Mouse (Mus musculus) kidney, adult 11 months (tissue): ENCODE results near the gene Fam214a.
A peak's percentile ranks its signal among the peaks of the same experiment; 100 is the strongest.

ENCODE experiments used
- DNase-seq: peaks from one replicate; pipeline ENCODE4 v3.0.0; 2022

Gene Fam214a

DNA sequence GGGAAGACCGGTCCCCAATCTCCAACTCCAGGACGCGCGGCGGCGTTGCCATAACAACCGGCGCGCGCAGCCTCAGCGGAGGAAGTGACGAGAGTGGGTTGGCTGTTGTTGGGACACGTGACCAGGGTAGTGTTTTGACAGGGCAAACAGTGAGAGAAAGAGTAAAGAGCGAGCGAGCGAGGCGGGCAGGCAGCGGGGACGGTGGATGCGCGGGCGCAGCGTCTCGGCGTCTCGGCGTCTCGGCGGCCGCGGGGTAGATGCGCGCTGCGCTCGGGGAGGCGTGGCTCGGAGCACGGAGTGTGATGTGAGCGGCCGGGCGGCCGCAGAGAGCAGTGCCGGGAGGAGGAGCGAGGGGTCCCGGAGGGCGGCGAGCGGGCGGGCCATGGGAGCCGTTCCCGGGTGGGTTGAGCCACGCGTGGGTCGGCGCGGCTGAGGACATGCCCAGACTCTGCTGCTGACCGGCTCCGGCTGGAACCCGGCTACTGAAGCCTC lies at the start of gene Fam214a:
TSS of gene Fam214a (plus strand) at position 129 of the 492 bp plus-strand sequence.
- peak; percentile 95 for DNase-seq

DNA sequence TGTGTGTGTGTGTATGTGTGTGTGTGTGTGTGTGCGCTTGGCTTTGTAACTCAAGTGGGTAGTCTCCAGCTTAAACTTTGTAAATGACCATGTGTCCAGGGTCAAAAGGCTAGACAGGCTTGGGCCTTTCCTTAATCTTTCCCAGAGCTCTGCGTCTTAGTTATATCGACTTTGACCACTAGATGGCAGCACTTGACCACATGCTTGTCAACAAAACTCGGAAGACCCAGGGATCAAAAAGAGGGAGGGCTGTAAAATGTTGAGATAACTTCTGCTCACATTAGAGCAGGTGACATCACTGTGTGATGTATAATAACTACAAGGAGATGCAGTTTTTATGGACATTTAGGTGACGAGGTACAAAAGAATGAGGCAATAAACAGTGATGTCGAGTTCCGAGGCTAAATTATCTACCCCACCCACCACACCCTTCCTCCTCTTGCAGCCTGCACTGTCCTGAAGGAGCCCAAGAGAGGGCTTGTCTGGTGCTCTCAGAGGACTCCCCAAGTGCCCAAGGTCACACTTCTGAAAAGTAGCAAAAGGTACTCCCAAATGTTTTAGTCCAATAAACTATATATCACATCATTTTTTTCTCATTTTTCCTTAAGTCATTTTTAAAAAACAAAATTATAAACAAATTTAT lies 47.7 kb upstream of the Fam214a start:
- DNase-seq = peak; percentile 57

DNA sequence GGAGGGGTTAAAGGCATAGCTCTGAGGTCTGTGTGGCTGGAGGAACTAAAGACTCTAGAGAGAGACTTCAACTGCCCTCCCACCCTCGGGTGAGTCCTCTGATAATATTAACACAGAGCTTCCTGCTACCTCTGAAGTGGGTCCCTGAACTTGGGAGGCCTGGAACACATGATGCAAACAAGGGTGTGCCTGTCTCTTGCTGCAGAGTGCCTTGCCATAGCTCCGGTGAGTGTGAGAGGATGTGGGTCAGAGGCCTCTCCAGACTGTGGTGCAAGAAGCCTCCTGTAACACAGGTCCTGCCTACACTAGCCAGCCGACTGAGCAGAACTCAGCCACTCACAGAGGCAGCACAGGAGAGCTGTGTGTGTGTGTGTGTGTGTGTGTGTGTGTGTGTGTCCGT lies 45.7 kb upstream of the Fam214a start:
- DNase-seq = no peak

DNA sequence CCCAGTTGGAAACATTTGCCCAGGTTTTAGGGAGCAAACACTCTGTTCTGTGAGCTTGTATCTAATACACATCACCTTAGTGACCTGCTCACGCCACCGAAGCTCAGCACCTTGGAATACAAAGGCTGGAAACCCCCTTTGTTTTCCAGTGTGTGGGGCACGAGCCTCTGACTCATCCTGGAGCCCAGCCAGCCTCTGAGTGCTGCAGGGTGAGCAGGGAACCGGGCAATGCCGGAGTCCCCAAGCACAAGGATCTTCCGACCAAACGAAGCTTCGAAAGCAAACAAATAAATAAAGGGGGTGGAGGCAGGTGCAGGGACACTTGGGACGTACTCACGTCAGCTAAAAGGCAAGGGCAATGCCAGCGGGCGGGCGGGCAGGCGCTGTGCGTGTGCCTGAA lies 43.4 kb upstream of the Fam214a start:
- no peak for DNase-seq

DNA sequence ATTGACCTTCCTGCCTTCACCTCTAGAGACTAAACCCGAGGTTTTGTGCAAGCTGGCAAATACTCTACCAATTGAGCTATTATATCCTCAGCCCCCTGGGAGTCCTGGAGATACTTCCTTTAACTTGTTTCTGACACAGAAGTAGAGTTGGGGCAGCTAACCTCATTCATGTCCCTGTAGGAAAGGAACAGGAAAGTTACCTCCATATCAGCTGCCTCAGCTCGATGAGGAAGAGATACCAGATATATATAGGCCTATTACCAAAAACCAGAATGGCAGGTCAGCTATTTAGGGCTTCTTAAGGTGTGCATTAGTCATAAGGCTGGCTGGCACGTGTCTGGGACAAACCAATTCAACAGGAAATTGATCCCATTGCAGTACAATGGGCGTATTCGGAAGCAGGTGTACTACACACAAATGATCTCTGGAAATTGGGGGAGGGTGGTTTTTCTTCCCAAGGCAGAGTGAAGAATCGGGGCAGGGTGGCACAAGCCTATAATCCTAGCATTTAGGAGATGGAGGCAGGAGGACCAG lies 42.4 kb upstream of the Fam214a start:
- no peak for DNase-seq

DNA sequence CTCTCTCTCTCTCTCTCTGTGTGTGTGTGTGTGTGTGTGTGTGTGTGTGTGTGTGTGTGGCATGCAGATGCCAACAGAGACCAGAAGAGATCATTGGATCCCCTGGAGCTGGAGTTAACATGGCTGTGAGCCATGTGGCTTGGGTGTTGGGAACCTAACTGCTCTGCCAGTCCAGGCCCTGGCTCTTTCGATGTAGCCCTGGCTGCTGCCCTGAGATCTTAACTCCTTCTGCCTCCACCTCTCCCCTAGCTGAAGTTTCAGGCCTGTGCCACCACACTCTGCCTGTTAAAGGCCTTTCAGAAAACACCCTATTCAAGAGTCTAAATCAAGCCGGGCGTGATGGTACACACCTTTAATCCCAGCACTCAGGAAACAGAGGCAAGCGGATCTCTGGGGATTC lies 41.3 kb upstream of the Fam214a start:
- DNase-seq = no peak

DNA sequence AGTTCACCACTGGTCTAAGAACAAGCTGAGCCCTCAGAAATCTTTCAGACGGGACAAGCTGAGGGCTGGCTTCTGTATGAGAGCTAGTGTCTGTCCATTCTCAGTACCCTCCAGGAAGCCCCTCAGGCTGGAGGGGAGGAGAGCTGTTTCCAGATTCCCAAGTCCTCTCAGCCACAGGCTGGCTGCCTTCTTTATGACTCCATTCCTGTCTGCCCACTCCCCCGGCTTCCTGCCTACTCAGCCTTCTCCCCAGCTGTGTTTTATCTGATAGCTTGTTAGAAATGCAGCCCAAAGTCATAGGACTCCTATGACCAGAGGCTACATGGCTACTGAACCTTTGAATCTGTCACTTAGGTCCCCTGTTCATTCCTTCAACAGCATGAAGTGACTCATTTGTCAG lies 40.8 kb upstream of the Fam214a start:
- DNase-seq = no peak

DNA sequence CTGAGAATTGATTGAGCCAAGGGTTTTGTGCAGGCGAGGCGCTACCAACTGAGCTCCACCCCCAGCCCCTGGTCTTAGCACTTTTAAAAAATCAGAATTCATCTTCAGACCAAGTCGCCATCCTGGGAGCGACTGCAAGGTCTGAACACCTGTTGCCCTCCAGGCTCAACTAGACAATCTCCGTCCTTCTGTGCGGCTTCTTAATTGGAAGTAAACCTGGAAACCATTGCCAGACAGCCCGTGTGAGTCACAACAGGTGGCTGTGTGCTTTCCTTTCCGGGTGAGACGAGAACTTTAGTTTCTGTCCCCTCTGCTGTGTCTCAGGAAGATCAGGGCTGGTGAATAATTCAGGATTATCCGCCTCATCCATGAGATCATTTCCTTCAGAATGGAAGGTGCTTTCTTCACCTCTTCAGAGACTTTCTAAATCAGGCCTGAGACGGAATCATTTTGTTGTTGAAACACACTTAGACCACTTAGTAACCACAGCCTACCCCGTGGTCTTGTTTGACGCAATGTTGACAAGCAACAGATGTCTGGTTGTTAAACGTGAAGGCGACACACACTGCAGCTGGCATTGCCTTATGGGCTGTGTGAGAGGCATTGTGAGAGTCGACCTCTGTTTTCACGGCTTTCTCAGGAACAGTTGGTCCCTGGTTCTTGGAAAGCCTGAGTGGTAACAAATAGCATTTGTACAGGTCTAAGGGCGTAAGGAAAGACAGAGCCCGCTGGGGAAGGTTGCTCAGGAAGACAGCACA lies 39.9 kb upstream of the Fam214a start:
- DNase-seq = no peak

DNA sequence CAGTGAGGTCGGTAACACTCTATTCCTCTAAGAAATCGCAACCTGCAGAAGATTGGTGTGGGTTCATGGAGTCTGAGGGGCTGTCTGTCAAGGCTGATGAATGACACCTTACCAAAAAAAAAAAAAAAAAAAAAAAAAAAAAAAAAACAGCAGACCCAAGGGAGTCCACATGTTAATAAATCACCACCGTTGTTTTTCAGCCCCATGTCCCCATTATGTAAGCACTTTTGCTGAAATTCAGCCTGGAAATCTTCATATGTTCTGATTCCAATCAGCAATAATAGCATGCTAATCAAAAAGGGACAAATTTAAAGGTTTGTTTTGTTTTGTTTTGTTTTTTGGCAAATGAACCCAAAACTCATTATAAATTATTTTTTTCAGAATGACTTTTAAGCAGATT lies 37.1 kb upstream of the Fam214a start:
- DNase-seq = no peak

DNA sequence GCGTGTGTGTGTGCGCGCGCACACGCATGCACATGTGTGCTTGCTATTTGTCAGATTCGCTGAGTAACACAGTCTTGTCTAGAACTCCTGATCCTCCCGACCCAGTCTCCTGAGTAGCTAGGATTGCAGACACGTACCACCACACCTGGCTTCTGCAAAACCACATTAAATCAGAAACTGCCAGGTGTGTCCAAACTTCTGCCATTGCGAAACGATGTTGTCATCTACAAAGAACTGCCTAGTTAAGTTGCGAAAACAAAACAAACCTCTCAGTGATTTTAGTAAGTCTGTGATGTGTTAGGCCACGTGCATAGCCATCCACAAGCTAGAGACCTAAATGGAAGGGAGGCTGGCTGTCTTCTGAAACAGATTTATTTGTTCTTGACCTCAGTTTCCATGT lies 32.2 kb upstream of the Fam214a start:
- no peak for DNase-seq

DNA sequence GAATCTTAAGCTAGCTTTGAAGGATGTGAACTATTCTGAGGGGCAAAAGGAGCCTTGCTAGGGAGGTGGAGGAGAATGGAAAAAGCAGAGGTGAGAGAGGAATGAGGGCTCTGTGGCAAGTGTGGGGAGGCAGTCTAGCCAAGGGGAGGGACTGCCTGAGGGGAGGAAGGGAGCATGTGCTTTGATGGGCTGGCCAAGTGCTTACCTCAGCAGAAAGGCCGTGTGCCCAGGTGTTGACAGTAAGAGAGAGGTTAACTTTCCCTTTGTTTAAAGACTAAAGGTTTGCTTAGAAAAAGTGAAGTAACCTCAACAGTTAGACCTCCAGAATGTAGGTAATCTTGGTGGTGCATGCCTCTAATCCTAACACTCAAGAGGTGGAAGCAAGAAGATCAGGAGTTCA lies 31.3 kb upstream of the Fam214a start:
- peak; percentile 54 for DNase-seq

DNA sequence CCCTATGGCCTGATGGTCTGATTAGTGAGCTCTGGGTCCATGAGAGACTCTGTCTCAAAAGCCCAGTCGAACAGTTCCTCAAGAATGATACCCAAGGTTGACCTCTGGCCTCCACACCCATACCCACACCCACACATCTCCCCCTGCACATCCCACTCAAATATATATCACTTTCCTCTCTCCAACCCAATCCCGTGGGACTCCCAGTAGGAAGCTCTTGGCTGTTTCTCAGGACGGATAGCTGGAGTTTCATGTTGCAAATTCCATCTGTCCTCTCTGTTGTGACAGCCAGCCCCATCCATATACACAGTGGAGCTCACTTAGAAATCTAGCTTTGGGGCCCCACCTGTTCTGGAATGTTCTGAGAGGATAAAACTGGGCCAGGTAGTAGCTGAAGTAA lies 29.8 kb upstream of the Fam214a start:
- no peak for DNase-seq

DNA sequence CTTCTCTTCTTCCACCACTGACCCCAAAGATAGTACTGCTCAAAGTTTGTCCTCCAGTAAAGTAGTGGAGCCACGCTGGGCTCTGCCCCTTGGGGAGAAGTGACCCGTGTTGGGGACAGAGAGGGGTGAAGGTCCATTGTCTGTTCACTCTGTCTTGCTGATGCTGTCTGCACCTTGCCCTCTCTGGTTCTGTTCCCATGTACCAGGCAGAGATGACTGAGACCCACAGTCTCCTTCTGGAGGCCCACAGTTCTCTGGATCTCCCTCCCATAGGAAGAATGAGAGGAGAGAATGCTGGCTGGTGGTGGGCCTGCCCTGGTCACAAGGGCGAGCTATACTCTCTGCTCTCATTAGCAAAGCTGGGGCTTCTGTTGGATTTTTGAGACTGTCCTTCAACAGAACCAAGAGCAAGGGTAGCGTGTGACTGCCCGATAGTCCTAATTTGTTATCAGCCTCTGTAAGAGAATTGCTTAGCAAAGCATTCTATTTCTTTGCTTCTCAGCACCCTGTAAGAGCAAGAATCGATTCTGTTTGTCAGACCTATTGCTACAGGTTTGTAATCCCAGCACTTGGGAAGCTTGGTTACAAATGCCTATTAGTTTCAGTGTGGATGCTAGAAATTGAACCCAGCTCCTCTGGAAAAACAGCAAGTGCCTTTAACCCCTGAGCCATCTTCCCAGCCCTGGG lies 29.2 kb upstream of the Fam214a start:
- peak; percentile 75 for DNase-seq

DNA sequence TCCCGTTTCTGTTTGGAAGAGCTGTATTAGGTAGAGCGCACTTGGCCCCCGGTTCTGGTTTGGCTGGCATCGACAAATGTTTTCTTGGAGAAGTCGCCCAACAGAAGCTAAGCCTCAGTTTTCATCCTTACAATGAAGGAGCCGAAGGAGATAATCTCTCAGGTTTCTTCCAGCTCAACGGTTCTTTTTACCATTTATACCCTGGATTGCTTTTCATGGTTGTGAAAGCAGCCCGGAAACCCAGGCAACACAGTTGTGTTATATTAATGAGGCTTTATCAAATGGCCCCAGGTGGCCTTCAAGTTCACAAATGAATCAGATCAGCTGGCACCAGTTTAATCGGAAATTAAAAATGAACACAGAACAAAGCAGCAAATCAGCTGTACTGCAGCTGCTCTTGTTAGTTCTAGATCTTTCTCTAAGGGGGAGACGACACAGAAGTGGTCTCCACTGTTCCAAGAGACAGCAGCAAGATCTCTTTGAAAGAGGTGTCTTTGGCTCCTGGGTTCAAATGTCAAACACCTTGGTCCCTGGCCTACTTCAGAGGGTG lies 27.4 kb upstream of the Fam214a start:
- DNase-seq = no peak

DNA sequence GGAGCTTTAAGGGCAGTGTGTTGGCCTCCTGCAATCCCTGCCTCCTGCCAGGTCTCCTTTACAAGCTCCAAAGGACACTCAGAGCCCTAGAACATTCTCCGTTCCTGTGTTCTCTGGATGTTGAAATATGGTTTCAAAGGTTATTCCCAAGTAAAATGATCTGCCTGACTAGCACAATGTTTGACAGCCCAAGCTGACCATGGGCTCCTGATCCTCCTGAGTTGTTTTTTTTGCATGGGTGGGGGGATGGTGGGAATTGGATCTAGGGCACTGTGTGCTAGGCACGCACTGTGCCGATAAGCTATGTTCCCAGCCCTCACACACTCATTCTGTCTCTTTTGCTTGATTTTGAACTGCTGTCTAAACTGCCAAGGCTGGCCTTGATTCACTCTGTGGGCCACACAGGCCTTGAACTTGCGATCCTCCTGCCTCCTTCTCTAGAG lies 22.7 kb upstream of the Fam214a start:
- DNase-seq = peak; percentile 62

DNA sequence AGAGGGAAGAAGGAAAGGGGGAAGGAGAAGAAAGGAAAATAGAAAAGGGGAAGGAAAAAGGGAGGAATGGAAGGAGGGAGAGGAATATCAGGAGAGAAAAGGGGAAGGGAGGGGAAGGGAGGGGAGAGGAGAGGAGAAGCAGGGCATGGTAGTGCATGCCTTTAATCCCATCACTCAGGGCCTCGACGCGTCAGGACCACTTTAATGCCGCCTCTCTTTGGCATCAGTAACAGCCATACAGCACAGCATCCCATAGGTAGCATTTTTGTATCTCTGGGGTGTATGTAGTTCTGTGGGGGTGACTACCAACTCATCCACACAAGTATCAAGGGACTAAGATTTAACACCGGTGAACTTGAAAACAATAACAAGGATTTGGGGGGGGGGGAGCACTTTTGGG lies 22.0 kb upstream of the Fam214a start:
- DNase-seq = no peak

DNA sequence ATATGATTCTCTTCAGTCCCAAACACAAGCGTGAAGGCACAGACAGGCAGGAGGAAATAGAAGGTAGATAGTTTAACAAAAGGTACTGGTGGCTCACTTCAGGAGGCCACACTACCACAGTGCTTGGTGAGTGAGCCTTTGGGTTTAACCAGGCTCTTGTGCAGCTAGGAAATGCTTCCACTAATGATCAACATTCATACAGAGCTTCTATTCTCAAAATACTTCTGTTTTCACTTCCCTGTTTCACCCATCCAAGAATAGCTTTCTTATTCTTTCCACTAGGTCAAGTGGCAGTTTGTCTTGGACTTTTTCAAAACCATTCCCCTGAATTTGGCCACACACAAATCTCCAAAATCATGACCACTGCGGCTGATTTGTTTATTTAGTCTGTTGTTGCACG lies 17.4 kb upstream of the Fam214a start:
- DNase-seq = no peak

DNA sequence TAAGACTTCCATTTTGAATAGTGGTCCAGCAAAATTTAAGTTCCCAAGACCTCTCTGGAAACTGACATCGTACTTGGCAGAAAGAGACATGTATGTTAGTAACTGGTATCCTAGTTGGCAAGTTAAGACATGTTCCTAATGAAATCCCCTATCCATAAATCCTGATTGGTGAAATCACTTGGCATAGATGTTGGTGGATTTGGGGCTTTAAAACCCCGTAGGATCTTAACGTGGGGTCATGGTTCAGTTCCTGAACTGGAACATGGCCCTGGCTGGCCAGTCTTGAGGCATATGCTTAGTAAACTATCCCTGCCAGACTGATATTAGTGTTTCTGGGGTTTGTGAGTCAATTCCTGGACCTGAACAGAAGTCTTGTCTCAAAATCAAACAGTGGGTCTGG lies 14.9 kb upstream of the Fam214a start:
- DNase-seq = no peak

DNA sequence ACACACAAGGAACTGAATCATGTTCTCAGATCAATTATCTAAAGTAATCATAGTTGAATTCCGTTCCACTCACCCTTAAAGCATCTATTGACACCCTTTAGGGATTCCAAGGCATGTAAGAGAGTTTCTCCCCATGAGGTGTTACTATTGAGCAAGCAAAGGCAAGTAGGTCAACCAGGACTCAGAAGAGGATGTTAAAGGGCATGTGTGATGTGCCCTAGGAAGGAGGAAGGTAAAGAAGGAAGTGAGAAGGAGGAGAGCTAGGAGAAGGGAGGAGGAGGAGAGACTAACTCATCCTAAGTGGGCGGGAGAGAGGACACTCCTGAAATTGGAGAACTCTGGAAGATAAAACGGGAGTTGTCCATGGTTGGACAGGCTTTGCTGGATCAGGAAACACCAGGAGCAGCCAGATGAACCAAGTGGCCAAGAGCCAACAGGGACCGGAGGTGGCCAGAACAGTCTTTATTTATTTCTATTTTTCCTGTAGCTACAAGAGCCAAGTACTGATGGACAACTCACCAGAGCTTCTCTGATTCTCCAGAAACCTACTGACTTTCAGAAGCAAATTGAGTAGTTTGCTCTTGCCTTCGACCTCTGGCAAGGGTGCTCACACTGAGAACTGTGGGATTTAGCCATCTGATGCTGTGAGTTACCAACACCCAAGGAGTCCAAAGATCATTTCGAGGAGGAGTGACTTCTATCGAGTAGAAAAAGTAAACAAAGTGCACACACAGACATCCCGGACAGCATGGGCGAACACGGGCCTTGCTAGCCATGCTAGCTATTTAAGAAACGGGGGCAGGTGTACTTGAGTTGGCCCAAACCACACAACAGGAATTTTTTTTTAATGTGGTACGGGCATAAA lies 13.8 kb upstream of the Fam214a start:
- peak; percentile 73 for DNase-seq

DNA sequence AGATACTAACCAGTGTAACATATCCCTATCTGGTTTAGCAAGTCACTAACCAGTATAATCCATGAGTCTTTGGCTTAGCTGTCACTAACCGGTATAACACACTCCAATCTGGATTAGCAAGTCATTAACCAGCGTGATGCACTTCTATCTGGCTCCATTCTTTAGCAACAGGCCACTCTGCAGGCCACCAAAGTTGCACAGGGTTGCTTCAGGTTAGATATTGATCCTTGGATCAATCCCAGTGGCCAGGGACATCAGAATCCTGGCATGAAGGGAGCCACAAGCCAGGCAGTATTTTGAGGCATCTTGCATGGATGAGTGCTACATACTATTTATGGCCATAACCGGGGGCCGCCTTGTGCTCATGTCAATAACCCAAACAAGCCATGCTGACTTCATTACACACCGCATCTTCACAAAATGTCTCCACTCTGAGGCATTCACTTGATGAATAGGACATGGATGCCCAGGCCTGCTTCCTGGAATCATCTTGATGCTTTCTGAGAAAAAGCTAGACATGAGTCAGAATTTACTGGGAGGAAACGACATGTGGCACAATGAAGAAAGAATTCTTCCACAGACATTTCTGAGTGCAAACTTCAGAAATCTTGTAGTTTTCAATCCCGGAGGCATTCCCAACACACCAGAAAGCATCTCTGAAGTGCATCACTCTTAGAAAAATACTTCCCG lies 5.8 kb upstream of the Fam214a start:
- no peak for DNase-seq

DNA sequence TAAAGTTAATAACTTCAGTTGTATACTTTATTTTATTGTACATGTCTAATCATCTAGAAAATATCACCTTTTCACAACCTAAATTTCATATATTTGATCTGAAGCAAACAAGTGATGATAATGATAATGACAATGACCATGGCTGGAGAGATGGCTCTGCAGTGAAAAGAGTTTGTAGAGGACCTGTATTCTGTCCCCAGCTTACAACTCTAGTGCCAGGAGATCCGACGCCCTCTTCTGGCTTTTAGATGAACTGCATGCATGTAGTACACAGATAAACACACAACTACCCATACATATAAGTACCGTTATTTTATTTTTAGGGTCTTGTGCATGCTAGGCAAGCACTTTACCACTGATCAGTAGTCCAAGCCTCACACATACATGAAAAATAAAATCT lies 1.2 kb upstream of the Fam214a start:
- no peak for DNase-seq

DNA sequence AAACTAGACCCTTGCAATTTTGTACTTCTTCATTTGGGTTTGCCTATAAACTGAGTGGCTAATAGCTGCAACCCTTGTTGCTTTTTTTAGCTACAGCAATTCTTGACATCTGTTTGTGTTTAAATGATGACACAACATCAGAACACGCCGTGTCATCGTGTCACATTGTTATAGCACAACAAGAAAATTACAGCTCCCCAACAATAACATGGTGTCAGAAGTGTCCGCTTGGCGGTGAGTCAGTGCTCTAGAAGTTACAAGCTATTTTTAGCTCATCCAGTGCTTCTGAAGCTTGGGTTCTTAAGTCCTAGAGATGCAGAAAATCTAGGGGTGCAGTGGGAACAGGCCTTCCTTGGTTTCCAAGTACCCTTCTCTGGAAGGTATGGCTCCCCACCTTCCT lies 578 bp upstream of the Fam214a start:
- no peak for DNase-seq
